Mouse (Mus musculus) stomach, embryonic 14.5 days (tissue): Measurements from ENCODE around the gene Gpr63. TPM values are rescaled to one million over a fixed set of nuclear protein-coding genes. Genes with fewer than 3 reads are reported as not detected.
"Not testable (repeated sequence)": the region's sequence is repeated elsewhere in the genome, so short reads cannot be mapped to it uniquely, and the experiment has no call there.

Experiments
- ATAC-seq: fragments of 200-750 bp; cut with Nextera tagmentation; 2 replicates; pipeline ENCODE4 v1.8.0; 2017; ENCODE audit warnings: low read depth, moderate TSS enrichment; ENCODE audit not compliant: insufficient number of reproducible peaks, insufficient read depth, low FRiP score
- H3K27ac ChIP-seq: fragments of 300-500 bp; sonication (generic); 2 replicates; pipeline ENCODE4 v1.5.1; 2014; ENCODE audit warnings: mild to moderate bottlenecking, low read length, moderate library complexity, mixed read lengths
- H3K27me3 ChIP-seq: fragments of 300-500 bp; sonication (generic); 2 replicates; pipeline ENCODE4 v1.6.1; 2014; ENCODE audit warnings: low read length, control low read depth, mixed read lengths; ENCODE audit not compliant: control insufficient read depth, insufficient read depth
- H3K36me3 ChIP-seq: fragments of 300-500 bp; sonication (generic); 2 replicates; pipeline ENCODE4 v1.6.1; 2014; ENCODE audit warnings: mild to moderate bottlenecking, control low read depth, low read length, moderate library complexity, mixed read lengths; ENCODE audit not compliant: control insufficient read depth, insufficient read depth
- H3K4me1 ChIP-seq: fragments of 300-500 bp; sonication (generic); 2 replicates; pipeline ENCODE4 v1.6.1; 2014; ENCODE audit warnings: low read length, control low read depth, mixed read lengths; ENCODE audit not compliant: control insufficient read depth, insufficient read depth
- H3K4me2 ChIP-seq: fragments of 300-500 bp; sonication (generic); replicated peaks from 2 replicates; pipeline ENCODE4 v1.6.1; 2014; ENCODE audit warnings: low read depth, low read length, control low read depth
- H3K4me3 ChIP-seq: fragments of 300-500 bp; sonication (generic); 2 replicates; pipeline ENCODE4 v1.5.1; 2014; ENCODE audit warnings: low read depth, low read length, control low read depth
- H3K9ac ChIP-seq: fragments of 300-500 bp; sonication (generic); replicated peaks from 2 replicates; pipeline ENCODE4 v1.6.1; 2014; ENCODE audit warnings: low read depth, mild to moderate bottlenecking, control low read depth, low read length, moderate library complexity, mixed read lengths
- H3K9me3 ChIP-seq: fragments of 300-500 bp; sonication (generic); 2 replicates; pipeline ENCODE4 v1.6.1; 2016; ENCODE audit warnings: low read depth, low read length, control low read depth; ENCODE audit not compliant: control insufficient read depth
- WGBS: fragments of 180-500 bp; shearing (Covaris S2); extraction: QIAGEN DNeasy Blood & Tissue Kit; methylation state at CpG from one replicate; pipeline ENCODE4 v1.1.7; 2014; 5-methylcytosine and 5-hydroxymethylcytosine counted together
- polyA plus RNA-seq: library from polyadenylated mRNA; unstranded; fragments of >200 nt; fragmentation: Nextera tagmentation; extraction: Ambion mirVana; gene quantifications from 2 replicates; pipeline ENCODE4 v1.2.1, GENCODE M21; 2014

The Gpr63 gene
- polyA plus RNA-seq, 1 experiment from 2014 or later = 5.3 TPM

DNA sequence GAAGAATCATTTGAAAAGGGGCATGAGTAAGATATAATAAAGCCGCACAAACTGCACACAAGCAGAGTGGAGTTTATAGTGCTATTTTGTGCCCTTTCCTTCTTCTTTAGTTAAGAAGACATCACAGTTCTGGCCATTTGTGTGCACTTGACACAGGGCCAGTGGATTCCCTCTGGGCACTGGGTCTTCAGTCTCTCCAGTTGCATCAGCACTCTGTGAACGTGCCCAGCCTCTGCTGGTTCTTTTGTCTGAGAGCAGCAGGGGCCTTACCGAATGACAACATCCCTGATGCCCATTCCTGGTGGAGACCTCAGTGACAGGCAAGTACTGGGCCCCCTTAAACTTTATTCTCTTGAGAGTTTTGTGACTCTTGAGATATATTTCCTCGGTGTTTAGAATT is 12.4 kb downstream of the Gpr63 start:
- Histone ChIP-seq H3K27ac (no peak overlapping the region), H3K4me3 (no peak overlapping the region), H3K9me3 (no peaks in the 10 kb centered on the region), H3K4me2 (no peak overlapping the region), H3K9ac (no peak overlapping the region), H3K36me3 (no peaks in the 10 kb centered on the region), H3K4me1 (no peaks in the 10 kb centered on the region), H3K27me3 (no peaks in the 10 kb centered on the region)
- 64% methylated on average over 4 of the region's 4 CpGs for WGBS
- ATAC-seq = no peak

DNA sequence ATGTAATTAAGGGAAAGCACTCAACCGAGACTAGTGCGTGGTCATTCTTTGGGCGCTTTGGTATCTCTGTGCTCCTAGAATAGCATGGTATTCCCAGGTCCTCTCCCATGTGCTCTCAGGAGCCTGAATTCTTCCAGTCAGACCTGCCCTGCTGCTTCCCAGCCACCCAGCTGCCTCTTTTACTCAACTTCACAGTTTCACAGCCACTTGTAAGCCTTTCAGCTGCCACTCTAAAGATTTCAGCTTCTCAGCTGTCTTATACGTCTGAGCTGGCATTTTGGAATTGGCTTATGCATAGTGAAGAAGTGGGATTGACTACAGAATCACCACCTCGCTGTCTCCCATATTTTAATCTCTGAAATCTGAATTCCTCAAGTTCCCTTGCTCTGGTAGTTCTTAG is 19.4 kb downstream of the Gpr63 start:
- Histone ChIP-seq H3K27me3 (no peaks in the 10 kb centered on the region), H3K9ac (no peak overlapping the region), H3K4me1 (no peaks in the 10 kb centered on the region), H3K4me2 (no peak overlapping the region), H3K27ac (no peak overlapping the region), H3K9me3 (no peaks in the 10 kb centered on the region), H3K4me3 (no peak overlapping the region), H3K36me3 (no peaks in the 10 kb centered on the region)
- WGBS = 94% methylated on average over 5 of the region's 5 CpGs
- no peak for ATAC-seq

DNA sequence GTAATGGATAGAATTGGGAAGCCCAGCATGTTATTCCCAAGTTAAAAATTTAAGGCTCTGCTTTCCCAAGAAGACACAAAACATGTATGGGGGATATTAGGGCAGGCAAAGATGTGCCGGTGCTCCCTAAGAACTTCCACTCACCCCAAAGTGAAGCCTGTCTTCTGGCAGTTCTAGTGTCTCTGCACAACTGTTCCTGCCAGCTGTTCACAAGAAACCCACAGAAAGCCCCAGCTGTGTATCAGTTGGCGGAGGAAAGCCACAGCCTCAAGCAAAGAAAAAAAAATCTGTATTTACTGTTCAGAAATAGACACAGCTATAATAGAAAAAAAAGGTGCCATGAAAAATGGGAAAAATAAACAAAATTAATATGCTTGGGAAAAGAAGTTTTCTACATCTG is 25.3 kb downstream of the Gpr63 start:
- no peak for ATAC-seq
- H3K36me3 ChIP-seq = no peaks in the 10 kb centered on the region
- H3K4me1 ChIP-seq = no peaks in the 10 kb centered on the region
- no peaks in the 10 kb centered on the region; the same call in 1 of the 2 replicates for H3K9me3 ChIP-seq
- H3K4me3 ChIP-seq = no peak overlapping the region
- no peak overlapping the region for H3K9ac ChIP-seq
- H3K4me2 ChIP-seq = no peak overlapping the region
- H3K27ac ChIP-seq = no peak overlapping the region
- 76% methylated on average over 2 of the region's 2 CpGs for WGBS
- H3K27me3 ChIP-seq = no peaks in the 10 kb centered on the region

DNA sequence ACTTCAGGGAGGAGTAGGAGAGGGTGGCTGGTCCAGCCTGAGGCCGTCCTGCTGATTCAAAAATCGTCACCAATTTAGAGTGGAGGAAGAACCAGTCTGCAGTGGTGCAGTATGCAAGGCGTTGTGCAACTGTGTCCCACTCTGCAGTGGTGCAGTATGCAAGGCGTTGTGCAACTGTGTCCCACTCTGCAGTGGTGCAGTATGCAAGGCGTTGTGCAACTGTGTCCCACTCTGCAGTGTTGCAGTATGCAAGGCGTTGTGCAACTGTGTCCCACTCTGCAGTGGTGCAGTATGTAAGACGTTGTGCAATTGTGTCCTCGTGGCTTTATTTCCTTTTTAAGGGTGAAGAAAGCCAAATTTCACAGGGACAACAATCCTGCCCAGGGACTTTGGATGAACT is 43.1 kb downstream of the Gpr63 start:
- H3K36me3 ChIP-seq, H3K27me3 ChIP-seq, H3K9me3 ChIP-seq, H3K4me2 ChIP-seq, ATAC-seq, H3K4me3 ChIP-seq, H3K9ac ChIP-seq, H3K4me1 ChIP-seq, H3K27ac ChIP-seq: not testable (repeated sequence)
- WGBS = 86% methylated on average over 8 of the region's 8 CpGs

DNA sequence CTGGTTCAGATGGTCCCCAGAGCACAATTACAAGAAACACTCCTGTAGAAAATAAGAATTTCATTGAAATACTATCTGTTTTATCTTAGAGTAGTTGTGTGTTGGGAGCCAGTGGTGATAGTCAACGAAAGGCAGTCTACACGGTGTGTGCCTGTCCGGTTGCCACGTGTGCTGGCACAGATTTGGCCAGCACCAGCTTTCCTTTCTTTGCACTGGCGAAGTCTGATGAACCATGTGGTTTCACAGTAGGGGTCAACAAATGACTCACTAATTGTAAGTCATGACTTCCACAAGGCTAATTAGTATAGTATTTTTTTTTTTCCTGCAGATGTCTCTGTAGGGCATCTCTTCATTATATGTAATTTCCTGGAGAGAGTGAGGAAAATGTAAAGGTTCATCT is 45.6 kb downstream of the Gpr63 start:
- Histone ChIP-seq H3K9ac (no peak overlapping the region), H3K27ac (no peak overlapping the region), H3K4me3 (no peak overlapping the region), H3K4me1 (no peaks in the 10 kb centered on the region), H3K9me3 (no peaks in the 10 kb centered on the region), H3K27me3 (no peaks in the 10 kb centered on the region), H3K36me3 (peaks cover 5% of the 10 kb centered on the region), H3K4me2 (no peak overlapping the region)
- no peak for ATAC-seq
- WGBS = 90% methylated on average over 5 of the region's 5 CpGs

DNA sequence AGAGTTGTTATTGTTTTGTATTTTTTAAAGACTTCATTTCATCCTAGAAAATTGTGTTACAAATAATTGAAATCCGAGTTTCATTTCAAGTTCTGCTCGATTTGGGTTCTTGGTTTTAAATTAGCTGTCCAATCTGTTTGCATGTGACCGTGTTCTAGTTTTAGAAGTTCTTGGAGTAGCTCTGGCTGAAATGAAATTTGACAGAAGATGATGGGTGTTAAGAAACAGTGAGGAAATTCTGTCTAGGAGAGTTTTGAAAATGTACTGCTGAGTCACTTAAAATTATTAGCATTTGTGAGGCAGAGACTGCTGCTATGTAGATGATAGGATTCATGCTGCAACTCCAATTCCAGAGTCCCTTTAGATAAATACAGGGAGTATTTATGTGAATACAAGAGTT is 46.5 kb downstream of the Gpr63 start:
- H3K27me3 ChIP-seq = no peaks in the 10 kb centered on the region
- WGBS = 84% methylated on average over 3 of the region's 3 CpGs
- ATAC-seq = no peak
- H3K9me3 ChIP-seq = no peaks in the 10 kb centered on the region
- no peak overlapping the region for H3K4me2 ChIP-seq
- H3K4me3 ChIP-seq = no peak overlapping the region
- H3K9ac ChIP-seq = no peak overlapping the region
- H3K4me1 ChIP-seq = no peaks in the 10 kb centered on the region
- H3K36me3 ChIP-seq = peaks cover 3% of the 10 kb centered on the region; the same call in 1 of the 2 replicates
- no peak overlapping the region for H3K27ac ChIP-seq

DNA sequence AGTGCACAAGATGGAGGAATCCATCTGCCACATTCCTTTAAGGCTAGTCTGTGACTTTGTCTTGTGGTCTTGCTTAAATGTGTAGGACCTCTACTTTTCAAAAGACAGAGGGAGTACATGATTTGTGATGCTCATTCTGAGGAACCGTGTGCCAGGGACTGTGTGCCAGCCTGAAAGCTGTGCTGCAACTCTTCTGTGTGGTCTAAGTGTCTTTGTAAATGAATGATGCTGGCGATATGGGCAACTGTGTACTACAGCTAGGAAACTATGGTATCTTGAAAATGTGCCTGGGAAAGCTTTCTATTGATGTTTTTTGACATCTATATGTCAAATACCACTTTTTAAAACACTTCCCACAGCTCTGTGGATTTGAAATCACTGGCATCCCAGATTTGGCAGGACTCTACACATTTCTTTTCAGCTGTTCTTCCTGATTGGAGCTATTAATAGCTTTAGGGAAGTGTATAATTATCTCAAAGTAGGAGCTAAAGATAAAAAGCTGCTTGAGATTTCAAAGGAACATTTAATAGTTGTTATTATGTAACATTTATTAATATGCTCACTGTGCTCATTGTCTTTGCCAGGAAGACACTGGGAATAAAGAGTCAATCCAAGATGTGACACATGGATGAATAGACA is 48.9 kb downstream of the Gpr63 start:
- ATAC-seq = no peak
- H3K36me3 ChIP-seq = no peaks in the 10 kb centered on the region
- H3K4me1 ChIP-seq = no peaks in the 10 kb centered on the region
- H3K4me2 ChIP-seq = no peak overlapping the region
- H3K27me3 ChIP-seq = no peaks in the 10 kb centered on the region
- WGBS = 90% methylated on average over 2 of the region's 2 CpGs
- no peaks in the 10 kb centered on the region for H3K9me3 ChIP-seq
- no peak overlapping the region for H3K4me3 ChIP-seq
- H3K27ac ChIP-seq = no peak overlapping the region
- H3K9ac ChIP-seq = no peak overlapping the region

DNA sequence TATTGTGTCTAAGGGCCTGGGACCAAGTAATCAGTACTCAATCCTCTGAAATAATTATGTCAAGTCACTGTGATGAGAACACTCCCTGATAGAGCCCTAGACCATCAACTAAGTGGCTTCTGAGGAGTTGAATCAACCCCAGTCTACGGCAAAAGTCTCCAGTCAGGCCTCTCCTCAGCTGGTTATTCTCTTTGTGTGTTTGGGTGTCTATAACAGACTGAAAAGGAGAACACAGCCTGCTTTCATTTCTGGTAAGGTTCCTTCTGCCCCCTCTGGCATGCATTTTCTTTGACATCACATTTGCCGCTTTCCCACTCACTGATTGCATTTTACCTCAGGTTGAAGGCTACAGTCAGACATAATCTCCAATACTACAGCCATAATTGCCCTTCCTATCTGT is 62.0 kb downstream of the Gpr63 start:
- Histone ChIP-seq H3K36me3 (no peaks in the 10 kb centered on the region), H3K4me3 (no peak overlapping the region), H3K4me1 (no peaks in the 10 kb centered on the region), H3K4me2 (no peak overlapping the region), H3K27ac (no peak overlapping the region), H3K27me3 (no peaks in the 10 kb centered on the region), H3K9ac (no peak overlapping the region), H3K9me3 (no peaks in the 10 kb centered on the region)
- WGBS = 83% methylated on average over 2 of the region's 2 CpGs
- ATAC-seq = no peak

DNA sequence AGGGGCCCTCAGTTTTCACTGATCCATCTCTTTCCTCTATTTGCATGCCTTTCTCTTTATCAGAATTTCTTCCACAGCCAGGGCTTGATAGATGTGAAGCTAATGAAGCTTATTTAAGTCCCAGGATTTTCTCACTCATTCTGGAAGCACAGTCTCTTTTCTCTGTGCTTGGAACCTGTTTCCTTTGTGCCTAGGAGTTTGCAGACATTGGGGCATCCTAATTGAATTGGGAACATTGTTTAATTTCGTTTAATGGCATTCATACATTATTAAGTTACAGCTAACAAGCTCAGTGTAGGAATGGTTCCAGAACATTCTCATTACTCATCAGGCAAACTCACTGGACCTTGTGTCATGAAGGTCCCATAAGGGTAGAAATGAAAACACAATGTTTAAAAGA is 62.5 kb downstream of the Gpr63 start:
- no peak for ATAC-seq
- no peak overlapping the region for H3K4me3 ChIP-seq
- H3K27me3 ChIP-seq = no peaks in the 10 kb centered on the region
- no peak overlapping the region for H3K27ac ChIP-seq
- no peak overlapping the region for H3K9ac ChIP-seq
- no peaks in the 10 kb centered on the region for H3K9me3 ChIP-seq
- no peak overlapping the region for H3K4me2 ChIP-seq
- no peaks in the 10 kb centered on the region for H3K4me1 ChIP-seq
- no peaks in the 10 kb centered on the region for H3K36me3 ChIP-seq
- WGBS = 62% methylated on average over 1 of the region's 1 CpGs
